Mouse (Mus musculus) limb, embryonic 15.5 days (tissue): ENCODE data around the gene Fhit. TPM values are rescaled to one million over a fixed set of nuclear protein-coding genes. Genes with fewer than 3 reads are reported as not detected.

Experiments used
- ATAC-seq: fragments of 200-750 bp; cut with Nextera tagmentation; 2 replicates; pipeline ENCODE4 v1.8.0; 2017; ENCODE audit warnings: low read depth, moderate TSS enrichment; ENCODE audit not compliant: insufficient number of reproducible peaks, low FRiP score, low TSS enrichment
- H3K27ac ChIP-seq: fragments of 300-500 bp; sonication (generic); 2 replicates; pipeline ENCODE4 v1.5.1; 2015; ENCODE audit warnings: moderate library complexity, mild to moderate bottlenecking, inconsistent platforms
- H3K27me3 ChIP-seq: fragments of 300-500 bp; sonication (generic); 2 replicates; pipeline ENCODE4 v1.6.1; 2015; ENCODE audit warnings: inconsistent platforms
- H3K36me3 ChIP-seq: fragments of 300-500 bp; sonication (generic); 2 replicates; pipeline ENCODE4 v1.6.1; 2015; ENCODE audit warnings: inconsistent platforms
- H3K4me1 ChIP-seq: fragments of 300-500 bp; sonication (generic); 2 replicates; pipeline ENCODE4 v1.6.1; 2015; ENCODE audit warnings: inconsistent platforms
- H3K4me2 ChIP-seq: fragments of 300-500 bp; sonication (generic); 2 replicates; pipeline ENCODE4 v1.6.1; 2015; ENCODE audit warnings: mild to moderate bottlenecking, inconsistent platforms
- H3K4me3 ChIP-seq: fragments of 300-500 bp; sonication (generic); 2 replicates; pipeline ENCODE4 v1.5.1; 2015; ENCODE audit warnings: mild to moderate bottlenecking, inconsistent platforms
- H3K9ac ChIP-seq: fragments of 300-500 bp; sonication (generic); 2 replicates; pipeline ENCODE4 v1.6.1; 2015; ENCODE audit warnings: inconsistent platforms
- H3K9me3 ChIP-seq: fragments of 300-500 bp; sonication (generic); 2 replicates; pipeline ENCODE4 v1.6.1; 2016; ENCODE audit warnings: inconsistent platforms
- WGBS: fragments of 180-500 bp; shearing (Covaris S2); methylation state at CpG from one replicate; pipeline ENCODE4 v1.1.7; 2015; 5-methylcytosine and 5-hydroxymethylcytosine counted together
- polyA plus RNA-seq: library from polyadenylated mRNA; unstranded; fragments of >200 nt; fragmentation: Nextera tagmentation; extraction: Ambion mirVana; gene quantifications from 2 replicates; pipeline ENCODE4 v1.2.1, GENCODE M21; 2015

The Fhit gene
- polyA plus RNA-seq, 1 experiment from 2014 or later = 5.2 TPM

- whole genome bisulfite sequencing = 83% methylated on average over 1 of the region's 1 CpGs
- H3K9me3 ChIP-seq = no peaks in the 10 kb centered on the region
- H3K27me3 ChIP-seq = no peaks in the 10 kb centered on the region
- ATAC-seq = no peak
- no peak overlapping the region for H3K9ac ChIP-seq
- H3K4me3 ChIP-seq = no peak overlapping the region
- no peak overlapping the region for H3K4me2 ChIP-seq
- no peak overlapping the region for H3K27ac ChIP-seq
- no peaks in the 10 kb centered on the region for H3K4me1 ChIP-seq
- H3K36me3 ChIP-seq = no peaks in the 10 kb centered on the region
Measured at GRCm38 (mm10) chr14:9787389-9787788, 1374.4 kb downstream of the Fhit start.

GRCm38 (mm10) chr14:9785861-9786260, 1376.0 kb downstream of the Fhit start:
- Histone ChIP-seq H3K4me1 (no peaks in the 10 kb centered on the region), H3K36me3 (no peaks in the 10 kb centered on the region), H3K4me2 (no peak overlapping the region), H3K27me3 (no peaks in the 10 kb centered on the region), H3K4me3 (no peak overlapping the region), H3K9ac (no peak overlapping the region), H3K27ac (no peak overlapping the region), H3K9me3 (no peaks in the 10 kb centered on the region)
- WGBS = 26% methylated on average over 1 of the region's 1 CpGs
- ATAC-seq = no peak

GRCm38 (mm10) chr14:9751341-9751740, 1410.5 kb downstream of the Fhit start:
- Histone ChIP-seq H3K36me3 (no peaks in the 10 kb centered on the region), H3K27me3 (no peaks in the 10 kb centered on the region), H3K4me3 (no peak overlapping the region), H3K4me1 (no peaks in the 10 kb centered on the region), H3K9me3 (no peaks in the 10 kb centered on the region), H3K4me2 (no peak overlapping the region), H3K9ac (no peak overlapping the region), H3K27ac (no peak overlapping the region)
- 77% methylated on average over 4 of the region's 4 CpGs for WGBS
- no peak for ATAC-seq

- ATAC-seq = no peak
- WGBS = 89% methylated on average over 1 of the region's 1 CpGs
- Histone ChIP-seq H3K27me3 (no peaks in the 10 kb centered on the region), H3K9ac (no peak overlapping the region), H3K4me1 (no peaks in the 10 kb centered on the region), H3K4me2 (no peak overlapping the region), H3K4me3 (no peak overlapping the region), H3K27ac (no peak overlapping the region), H3K36me3 (no peaks in the 10 kb centered on the region), H3K9me3 (no peaks in the 10 kb centered on the region)
Measured at GRCm38 (mm10) chr14:9748709-9749108, 1413.1 kb downstream of the Fhit start.

- H3K4me3 ChIP-seq = no peak overlapping the region
- no peak overlapping the region for H3K9ac ChIP-seq
- no peak overlapping the region for H3K4me2 ChIP-seq
- no peak for ATAC-seq
- H3K36me3 ChIP-seq = no peaks in the 10 kb centered on the region
- 25% methylated on average over 2 of the region's 2 CpGs for WGBS
- H3K4me1 ChIP-seq = no peaks in the 10 kb centered on the region
- H3K27ac ChIP-seq = no peak overlapping the region
- H3K27me3 ChIP-seq = no peaks in the 10 kb centered on the region
- H3K9me3 ChIP-seq = no peaks in the 10 kb centered on the region
Measured at GRCm38 (mm10) chr14:9721917-9722472, 1439.8 kb downstream of the Fhit start.

- H3K9ac ChIP-seq = no peak overlapping the region
- no peaks in the 10 kb centered on the region for H3K27me3 ChIP-seq
- H3K4me3 ChIP-seq = no peak overlapping the region
- no peak overlapping the region for H3K27ac ChIP-seq
- H3K9me3 ChIP-seq = no peaks in the 10 kb centered on the region
- H3K4me1 ChIP-seq = no peaks in the 10 kb centered on the region
- H3K36me3 ChIP-seq = no peaks in the 10 kb centered on the region
- no peak overlapping the region for H3K4me2 ChIP-seq
- no peak for ATAC-seq
- 83% methylated on average over 1 of the region's 1 CpGs for WGBS
Measured at GRCm38 (mm10) chr14:9698621-9699020, 1463.2 kb downstream of the Fhit start.

- no peaks in the 10 kb centered on the region for H3K4me1 ChIP-seq
- no peak for ATAC-seq
- no peaks in the 10 kb centered on the region for H3K36me3 ChIP-seq
- no peaks in the 10 kb centered on the region for H3K9me3 ChIP-seq
- no peak overlapping the region for H3K4me3 ChIP-seq
- H3K9ac ChIP-seq = no peak overlapping the region
- WGBS = 81% methylated on average over 3 of the region's 3 CpGs
- no peaks in the 10 kb centered on the region for H3K27me3 ChIP-seq
- no peak overlapping the region for H3K4me2 ChIP-seq
- no peak overlapping the region for H3K27ac ChIP-seq
Measured at GRCm38 (mm10) chr14:9697101-9697500, 1464.7 kb downstream of the Fhit start.

- Histone ChIP-seq H3K4me3 (no peak overlapping the region), H3K27me3 (no peaks in the 10 kb centered on the region), H3K36me3 (no peaks in the 10 kb centered on the region), H3K4me1 (no peaks in the 10 kb centered on the region), H3K9ac (no peak overlapping the region), H3K27ac (no peak overlapping the region), H3K4me2 (no peak overlapping the region), H3K9me3 (no peaks in the 10 kb centered on the region)
- 70% methylated on average over 4 of the region's 4 CpGs for WGBS
- no peak for ATAC-seq
Measured at GRCm38 (mm10) chr14:9696004-9696403, 1465.8 kb downstream of the Fhit start.

- Histone ChIP-seq H3K4me2 (no peak overlapping the region), H3K9me3 (no peaks in the 10 kb centered on the region), H3K27me3 (no peaks in the 10 kb centered on the region), H3K9ac (no peak overlapping the region), H3K27ac (no peak overlapping the region), H3K4me3 (no peak overlapping the region), H3K4me1 (no peaks in the 10 kb centered on the region), H3K36me3 (no peaks in the 10 kb centered on the region)
- ATAC-seq = no peak
- 83% methylated on average over 4 of the region's 4 CpGs for WGBS
Measured at GRCm38 (mm10) chr14:9695217-9695690, 1466.6 kb downstream of the Fhit start.

GRCm38 (mm10) chr14:9688664-9689257, 1473.1 kb downstream of the Fhit start:
- Histone ChIP-seq H3K9ac (no peak overlapping the region), H3K27me3 (no peaks in the 10 kb centered on the region), H3K4me1 (no peaks in the 10 kb centered on the region), H3K4me2 (no peak overlapping the region), H3K36me3 (no peaks in the 10 kb centered on the region), H3K27ac (no peak overlapping the region), H3K4me3 (no peak overlapping the region), H3K9me3 (no peaks in the 10 kb centered on the region)
- WGBS = 65% methylated on average over 2 of the region's 2 CpGs
- ATAC-seq = no peak

GRCm38 (mm10) chr14:9684362-9684761, 1477.5 kb downstream of the Fhit start:
- Histone ChIP-seq H3K27me3 (no peaks in the 10 kb centered on the region), H3K36me3 (no peaks in the 10 kb centered on the region), H3K9ac (no peak overlapping the region), H3K4me3 (no peak overlapping the region), H3K9me3 (no peaks in the 10 kb centered on the region), H3K4me1 (no peaks in the 10 kb centered on the region), H3K27ac (no peak overlapping the region), H3K4me2 (no peak overlapping the region)
- whole genome bisulfite sequencing = 61% methylated on average over 1 of the region's 1 CpGs
- no peak for ATAC-seq

- Histone ChIP-seq H3K9me3 (no peaks in the 10 kb centered on the region), H3K36me3 (no peaks in the 10 kb centered on the region), H3K27me3 (no peaks in the 10 kb centered on the region), H3K4me2 (no peak overlapping the region), H3K4me3 (no peak overlapping the region), H3K4me1 (no peaks in the 10 kb centered on the region), H3K9ac (no peak overlapping the region), H3K27ac (no peak overlapping the region)
- ATAC-seq = no peak
- WGBS = 75% methylated on average over 1 of the region's 1 CpGs
Measured at GRCm38 (mm10) chr14:9672728-9673127, 1489.1 kb downstream of the Fhit start.

GRCm38 (mm10) chr14:9671776-9672175, 1490.1 kb downstream of the Fhit start:
- Histone ChIP-seq H3K4me1 (no peaks in the 10 kb centered on the region), H3K4me3 (no peak overlapping the region), H3K9ac (no peak overlapping the region), H3K4me2 (no peak overlapping the region), H3K9me3 (no peaks in the 10 kb centered on the region), H3K27ac (no peak overlapping the region), H3K27me3 (no peaks in the 10 kb centered on the region), H3K36me3 (no peaks in the 10 kb centered on the region)
- 72% methylated on average over 3 of the region's 3 CpGs for WGBS
- no peak for ATAC-seq
